Mouse (Mus musculus) CD4-positive naive resting alpha-beta T cell, adult 76 days (primary cell): ENCODE measurements around the gene Abl1. TPM values are rescaled to one million over a fixed set of nuclear protein-coding genes. Genes with fewer than 3 reads are reported as not detected.

Source experiments
- total RNA-seq: library from RNA; stranded (reverse); gene quantifications from one replicate; pipeline ENCODE4 v1.2.4, GENCODE M21; 2023

The Abl1 gene
- 80.3 TPM for total RNA-seq

DNA sequence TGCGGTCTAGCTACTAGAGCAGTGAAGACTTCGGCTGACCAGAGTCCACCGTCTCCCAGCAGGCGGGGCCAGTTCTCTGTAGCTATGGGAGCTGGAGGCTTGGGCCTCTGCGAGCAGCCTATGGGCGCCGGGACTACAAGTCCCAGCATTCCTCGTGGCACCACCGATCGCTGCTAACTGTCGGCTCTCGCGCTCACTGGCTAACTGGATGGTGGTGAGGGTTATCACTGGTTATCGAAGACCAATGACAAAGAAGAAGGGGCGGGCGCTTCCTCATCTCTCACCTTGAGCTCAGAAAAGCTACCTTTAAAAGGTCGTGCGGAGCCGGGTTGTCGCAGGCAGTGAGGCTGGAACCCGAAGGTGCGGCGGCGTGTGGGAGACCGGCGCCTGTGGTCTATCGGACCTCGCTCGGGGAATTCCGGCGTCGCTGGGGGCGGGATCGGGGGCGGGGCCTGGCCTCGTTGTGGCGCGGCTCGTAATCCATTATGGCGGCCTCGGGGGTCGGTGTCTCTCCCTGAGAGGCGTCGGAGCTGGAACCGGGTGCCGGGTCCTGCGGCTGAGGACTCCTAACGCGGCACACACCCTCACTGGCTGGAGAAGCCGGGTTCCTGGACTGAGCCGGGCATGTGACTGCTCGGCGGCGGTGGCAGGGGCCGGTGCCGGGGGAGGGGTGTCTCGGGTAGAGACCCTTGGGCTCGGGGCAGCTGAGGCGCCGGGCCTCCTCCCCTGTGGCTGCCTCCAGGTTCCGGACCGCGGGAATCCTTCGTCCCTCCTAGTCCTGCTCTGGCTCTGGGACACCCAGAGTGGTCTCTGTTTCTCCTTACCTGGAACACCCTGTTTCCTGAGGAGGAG, at the start of gene Abl1:
TSS of gene Abl1 (plus strand) at position 303 of the 852 bp plus-strand sequence.

DNA sequence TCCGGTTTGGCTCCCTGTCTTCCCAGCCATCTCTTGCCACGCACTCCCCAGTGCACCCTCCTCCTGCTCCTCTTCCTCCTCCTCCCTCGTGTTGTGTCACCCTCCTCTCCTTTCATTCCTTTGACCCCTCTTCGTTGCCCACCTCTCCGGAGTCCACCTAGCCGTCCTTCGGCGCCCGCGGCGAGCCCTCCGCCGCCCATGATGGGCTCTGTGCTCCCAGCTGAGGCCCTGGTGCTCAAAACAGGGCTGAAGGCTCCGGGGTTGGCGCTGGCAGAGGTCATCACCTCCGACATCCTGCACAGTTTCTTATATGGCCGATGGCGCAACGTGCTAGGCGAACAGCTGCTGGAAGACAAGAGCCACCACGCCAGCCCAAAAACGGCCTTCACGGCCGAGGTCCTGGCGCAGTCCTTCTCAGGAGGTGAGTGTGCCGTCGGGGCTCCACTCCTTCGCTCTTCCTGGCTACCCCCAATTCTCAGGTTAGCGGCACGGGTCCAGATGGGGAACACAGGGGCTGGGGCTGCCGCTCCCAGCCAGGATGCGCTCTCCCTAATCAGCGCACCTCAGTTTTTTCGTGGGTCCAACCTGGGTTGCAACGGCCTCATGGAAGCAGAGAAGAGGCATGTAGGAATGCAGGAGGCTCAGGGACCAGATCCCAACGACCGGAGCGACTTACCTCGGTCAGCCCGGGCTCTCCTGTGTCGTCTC, 48.1 kb upstream of the Abl1 start, which contains the start of gene Prdm12:
TSS of gene Prdm12 (plus strand) at position 137 of the 708 bp plus-strand sequence.

DNA sequence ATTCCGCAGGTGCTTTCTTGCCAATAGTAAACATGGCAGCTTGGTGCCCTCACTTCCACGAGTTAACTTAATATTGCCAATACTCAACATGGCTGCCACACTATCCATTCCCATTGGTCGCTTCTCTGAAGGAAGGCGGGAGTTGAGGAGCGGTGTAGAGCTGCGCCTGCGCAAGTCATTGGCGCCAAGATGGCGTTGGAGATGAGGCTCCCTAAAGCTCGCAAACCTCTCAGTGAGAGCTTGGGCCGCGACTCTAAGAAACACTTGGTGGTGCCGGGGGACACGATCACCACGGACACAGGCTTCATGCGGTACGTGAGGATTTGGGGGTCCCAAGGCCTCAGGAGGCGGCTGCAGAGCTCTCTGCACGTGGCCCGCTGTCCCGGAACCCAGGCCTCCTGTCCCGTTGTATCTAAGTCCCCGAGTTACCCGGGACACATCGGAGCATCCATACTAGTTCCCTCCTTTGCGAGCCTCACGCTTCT, 17.6 kb upstream of the Abl1 start, which contains the start of gene Exosc2:
TSS of gene Exosc2 (plus strand) at position 165 of the 485 bp plus-strand sequence.

DNA sequence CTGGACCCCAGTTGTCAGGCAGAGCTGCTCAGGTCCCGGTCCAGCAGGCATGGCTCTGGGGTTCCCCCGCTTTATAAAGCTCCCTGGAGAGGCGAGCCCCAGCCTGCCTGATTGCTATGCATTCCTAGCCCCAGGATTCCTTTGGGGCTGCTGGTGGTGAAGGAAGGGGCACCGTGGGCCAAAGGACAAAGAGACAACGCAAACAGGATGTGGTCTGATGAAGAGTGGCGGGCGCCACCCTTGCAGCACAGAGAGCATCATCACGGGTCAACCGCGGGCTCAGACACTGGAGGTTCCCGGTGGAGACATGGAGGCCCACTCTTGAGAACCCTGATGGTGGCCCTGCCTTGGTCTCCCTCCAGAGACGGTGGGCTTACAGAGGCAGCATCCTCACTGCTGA, 122.3 kb downstream of the Abl1 start, which contains the start of gene Qrfp:
TSS of gene Qrfp (minus strand) at position 137 of the 400 bp plus-strand sequence.

DNA sequence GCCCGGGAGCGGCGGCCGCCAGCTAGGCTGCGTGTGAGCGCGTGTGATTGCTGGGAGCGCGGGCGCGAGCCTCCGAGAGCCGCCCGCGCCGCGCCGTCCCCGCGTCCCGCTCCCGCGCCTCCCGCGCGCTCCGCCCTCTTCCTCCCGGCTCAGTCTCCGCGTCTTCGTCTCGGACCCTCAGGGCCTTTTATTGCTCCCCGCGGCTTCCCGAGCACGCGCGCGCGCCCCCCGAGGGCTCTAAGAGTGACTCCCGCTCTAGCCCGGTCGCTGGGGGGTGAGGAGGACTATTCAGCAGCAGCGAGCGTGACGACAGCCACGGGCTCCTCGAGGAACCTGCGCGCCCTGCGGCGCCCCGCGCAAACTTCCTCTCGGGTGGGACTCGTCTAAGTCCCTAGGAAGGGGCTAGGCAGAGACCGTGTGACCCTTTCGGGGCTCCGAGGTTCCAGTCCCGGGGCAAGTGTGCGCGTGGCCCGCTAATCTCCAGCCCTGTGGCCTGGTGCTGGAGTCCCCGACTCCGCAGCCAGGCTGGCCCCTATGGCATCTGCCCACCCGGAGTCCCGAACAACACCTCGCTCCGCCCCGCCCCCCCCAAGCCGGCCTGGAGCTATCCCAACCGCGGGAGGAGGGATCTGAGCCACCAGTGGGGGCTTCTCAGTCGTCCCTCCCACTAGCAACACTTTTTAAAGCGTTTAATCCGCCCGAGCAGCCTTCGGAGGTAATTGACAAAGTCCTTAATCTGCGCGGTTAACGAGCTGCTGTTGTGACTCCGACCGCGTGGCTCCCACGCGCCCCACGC, 157.9 kb downstream of the Abl1 start, which contains the start of gene Fibcd1:
TSS of gene Fibcd1 (minus strand) at position 110 of the 796 bp plus-strand sequence.

Other genes starting within 250 kb of the Abl1 start
- 135 TPM for gene Ass1, start 218.2 kb upstream of the Abl1 start, total RNA-seq
- 14.3 TPM for gene Fubp3, start 115.7 kb upstream of the Abl1 start, total RNA-seq
- not detected for gene Prdm12, start 48.3 kb upstream of the Abl1 start, total RNA-seq
- gene Exosc2, start 17.7 kb upstream of the Abl1 start, total RNA-seq, result 57.5 TPM
- 1.9 TPM for gene Qrfp, start 122.2 kb downstream of the Abl1 start, total RNA-seq
- gene Fibcd1, start 157.6 kb downstream of the Abl1 start, total RNA-seq, result 0.47 TPM
- gene Lamc3, start 198.9 kb downstream of the Abl1 start, total RNA-seq, result not detected